Mouse (Mus musculus) embryonic stem cell, embryonic (primary cell): ENCODE measurements at regions not wholly inside any gene's neighbourhood (a gene's known extent, or its start where the extent isn't known, plus 50 kb on each side); places are given as distances from the start of the nearest gene placed in this dataset.
"Not testable (repeated sequence)": the region's sequence is repeated elsewhere in the genome, so short reads cannot be mapped to it uniquely, and the experiment has no call there.

ENCODE experiments used
- CTCF ChIA-PET, 4 experiments: fragments of 300-600 bp in 2 of 4; fragments of 350-600 bp in 2 of 4; sonication (Branson Sonifier 250); formaldehyde crosslinking; loops; one replicate each; lab custom pipeline; 2022; ENCODE audit warnings: inconsistent platforms in 2 of 4; lab: Charles Lee
- POLR2A ChIA-PET, 4 experiments: fragments of 300-600 bp in 2 of 4; fragments of 350-600 bp in 2 of 4; sonication (Branson Sonifier 250); formaldehyde crosslinking; loops; one replicate each; lab custom pipeline; 2022; ENCODE audit warnings: antibody characterized with exemption in 4 of 4, inconsistent platforms in 1 of 4; lab: Charles Lee

- CTCF ChIA-PET: no interaction called here
- POLR2A ChIA-PET: interaction anchor here in 1 of 4 experiments (0.6 kb wide), 1 partner anchor 248 kb away, joined by 4 read pairs; no protein-coding TSS in a partner anchor
Observed at GRCm38 (mm10) chr8:81286280-81287034, 55.9 kb upstream of the Inpp4b start.

DNA sequence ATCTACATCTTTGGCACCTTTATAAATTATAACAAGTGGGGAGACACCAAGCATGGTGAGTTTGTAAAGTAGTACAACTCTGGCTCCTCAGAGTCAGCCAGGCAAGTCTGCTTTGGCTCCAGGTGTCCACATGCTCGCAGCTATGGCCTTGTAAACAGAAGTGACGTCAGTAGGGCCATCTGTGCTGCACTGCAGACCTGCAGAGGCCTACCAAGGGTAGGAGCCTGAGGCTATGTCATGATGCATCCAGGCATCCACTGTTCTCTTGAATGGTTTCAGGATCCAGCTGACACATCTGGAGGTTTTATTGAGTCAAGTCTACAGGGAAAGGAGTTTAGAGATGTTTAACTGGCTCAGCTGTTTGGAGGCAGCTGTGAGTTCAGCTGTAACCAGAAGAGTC is 82.3 kb upstream of the Inpp4b start:
- CTCF ChIA-PET: no interaction called here
- POLR2A ChIA-PET: no interaction called here

DNA sequence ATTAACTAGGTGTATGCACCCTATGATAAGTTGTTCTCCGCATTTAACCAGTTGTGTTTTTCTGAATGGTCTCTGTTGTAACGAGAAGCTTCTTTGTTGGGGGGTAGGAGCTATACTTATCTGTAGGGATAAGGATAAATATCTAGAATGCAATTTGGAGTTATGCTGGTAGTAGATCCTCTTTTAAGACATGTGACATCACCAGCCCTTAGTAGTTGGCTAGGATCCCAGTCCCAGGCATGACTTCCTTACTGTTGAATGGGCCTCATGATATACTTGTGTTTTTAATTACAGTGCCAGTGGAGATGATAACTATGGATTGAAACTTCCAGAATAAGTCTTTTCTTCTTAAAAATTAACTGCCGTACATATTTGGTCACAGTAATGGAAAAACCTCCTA is 118.5 kb upstream of the Inpp4b start:
- ChIA-PET CTCF (no interaction called here), POLR2A (no interaction called here)

DNA sequence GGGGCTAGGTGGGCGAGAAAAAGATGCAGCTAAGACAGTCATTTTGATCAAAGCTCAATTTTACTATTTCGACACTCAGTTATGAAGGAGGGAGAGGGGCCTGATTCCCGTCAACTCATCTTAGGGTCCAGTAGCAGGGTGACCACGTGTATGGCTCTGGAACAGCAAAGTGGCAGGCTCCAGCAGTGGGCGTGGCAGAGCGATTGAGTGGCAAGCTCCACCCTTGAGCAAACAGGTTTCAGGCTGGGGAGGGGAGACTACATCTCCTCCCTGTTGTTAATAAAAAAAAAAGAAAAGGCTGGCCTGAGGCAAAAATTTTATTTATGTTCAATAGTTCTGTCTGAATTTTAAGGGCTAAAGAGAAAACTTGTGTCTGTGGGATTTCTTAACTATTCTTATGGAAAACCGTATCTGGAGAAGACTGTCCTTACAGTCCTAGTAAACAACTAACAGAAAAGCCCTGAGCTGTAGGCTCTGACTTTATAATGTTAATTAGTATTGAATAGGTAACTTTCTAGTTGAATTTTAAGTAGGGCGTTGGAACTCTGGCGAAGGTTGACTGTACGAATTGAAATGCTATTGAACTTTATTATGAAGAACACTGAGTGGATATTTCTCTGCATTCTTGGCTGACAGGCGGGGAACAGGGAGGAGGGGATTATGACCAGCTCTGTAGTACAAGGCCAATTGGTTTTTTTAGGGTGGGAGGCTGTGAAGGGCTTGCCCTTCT is 155.1 kb upstream of the Inpp4b start:
- CTCF ChIA-PET: not testable (repeated sequence)
- POLR2A ChIA-PET: interaction anchor here in 1 of 4 experiments (1.0 kb wide), 2 partner anchors 19 to 20 kb away, joined by 3 read pairs; no protein-coding TSS in a partner anchor

DNA sequence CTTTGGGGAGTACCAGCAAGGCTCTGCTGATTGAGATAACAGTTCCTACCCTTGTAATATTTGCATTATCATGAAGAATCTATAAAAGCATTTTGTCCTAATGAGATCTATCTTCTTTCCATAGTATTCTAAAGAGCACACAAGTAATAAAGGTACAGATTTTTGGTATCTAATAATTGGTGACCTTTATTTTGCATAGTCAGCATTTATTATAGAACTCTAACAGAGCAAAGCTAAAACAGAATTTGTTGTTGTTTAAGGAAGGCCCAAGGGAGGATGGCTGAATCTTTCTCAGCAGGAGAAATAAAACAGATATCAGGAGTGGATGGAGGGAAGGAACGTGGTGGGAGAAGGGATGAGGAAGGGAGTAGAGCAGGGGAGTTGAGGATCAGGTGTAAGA is 160.8 kb upstream of the Usp38 start:
- CTCF ChIA-PET: no interaction called here
- POLR2A ChIA-PET: no interaction called here

GRCm38 (mm10) chr8:81147239-81147638 is 132.5 kb upstream of the Usp38 start:
- CTCF ChIA-PET: no interaction called here
- POLR2A ChIA-PET: no interaction called here

- POLR2A ChIA-PET: interaction anchor here in 1 of 4 experiments (0.7 kb wide), 1 partner anchor 108 kb away, joined by 3 read pairs; no protein-coding TSS in a partner anchor
Observed at GRCm38 (mm10) chr8:81106763-81107509, 92.2 kb upstream of the Usp38 start.

DNA sequence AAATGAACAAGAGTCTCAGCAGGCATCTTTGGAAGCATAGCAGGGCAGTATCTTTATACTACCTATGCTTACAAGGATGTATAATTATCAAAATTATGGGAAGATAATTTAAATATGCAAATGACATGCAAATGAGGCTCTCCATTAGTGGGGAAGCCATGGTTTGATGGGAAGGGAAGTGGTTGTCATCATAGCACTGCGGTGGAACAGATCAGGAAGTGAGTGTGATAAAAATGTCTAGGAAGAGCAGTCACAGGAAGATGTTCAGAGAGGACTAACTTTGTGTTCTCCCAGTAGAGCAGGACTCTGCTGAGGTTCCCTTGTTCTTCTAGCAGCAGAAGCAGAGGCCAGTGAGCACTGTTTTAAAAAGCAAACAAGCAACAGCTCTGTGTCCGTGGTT is 84.2 kb upstream of the Usp38 start:
- ChIA-PET CTCF (no interaction called here), POLR2A (interaction anchor here in 1 of 4 experiments (1.6 kb wide), 1 partner anchor 84 kb away, joined by 5 read pairs; the partner anchor contains the start of gene Usp38)

More at GRCm38 (mm10) chr8:81106763-81107509, 92.2 kb upstream of the Usp38 start:
- CTCF ChIA-PET: interaction anchor here in 1 of 4 experiments (0.7 kb wide), 1 partner anchor 1011 kb away, joined by 3 read pairs; no protein-coding TSS in a partner anchor

- ChIA-PET POLR2A (no interaction called here), CTCF (no interaction called here)
Observed at GRCm38 (mm10) chr8:81097076-81097819, 82.5 kb upstream of the Usp38 start.

GRCm38 (mm10) chr8:81095237-81095636 is 80.5 kb upstream of the Usp38 start:
- ChIA-PET CTCF (no interaction called here), POLR2A (interaction anchor here in 3 of 4 experiments (0.6 to 1.1 kb wide), 4 partner anchors 80 to 228 kb away, joined by 3 to 6 read pairs (median 4); partner anchors contain the start of gene Usp38 (in 1 of the 3))

- CTCF ChIA-PET: no interaction called here
- POLR2A ChIA-PET: interaction anchor here in 2 of 4 experiments (0.6 to 2.0 kb wide), 2 partner anchors 66 to 1879 kb away, joined by 5 to 9 read pairs; partner anchors contain the start of gene Usp38 (in 1 of the 2)
Observed at GRCm38 (mm10) chr8:81080865-81081637, 66.3 kb upstream of the Usp38 start.

DNA sequence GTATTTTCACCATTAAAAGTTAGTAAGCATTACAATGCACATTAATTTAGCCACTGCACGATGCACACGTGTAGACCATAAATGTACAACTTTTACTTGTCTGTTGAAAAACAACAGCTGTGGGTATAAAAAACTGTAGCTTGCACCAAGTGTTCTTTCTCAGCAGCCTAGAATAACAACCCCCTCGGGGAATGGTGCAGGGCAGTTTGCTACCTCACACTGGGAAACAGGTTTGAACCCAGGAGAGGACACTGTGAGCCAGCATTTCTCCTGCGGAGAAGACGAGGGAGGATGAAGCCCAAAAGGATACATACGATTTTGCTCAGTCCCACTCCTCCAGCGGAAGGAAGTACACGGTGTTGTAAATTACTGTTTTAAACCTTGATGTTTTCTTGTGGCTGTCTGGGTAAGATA is 65.2 kb upstream of the Usp38 start:
- CTCF ChIA-PET: no interaction called here
- POLR2A ChIA-PET: no interaction called here

DNA sequence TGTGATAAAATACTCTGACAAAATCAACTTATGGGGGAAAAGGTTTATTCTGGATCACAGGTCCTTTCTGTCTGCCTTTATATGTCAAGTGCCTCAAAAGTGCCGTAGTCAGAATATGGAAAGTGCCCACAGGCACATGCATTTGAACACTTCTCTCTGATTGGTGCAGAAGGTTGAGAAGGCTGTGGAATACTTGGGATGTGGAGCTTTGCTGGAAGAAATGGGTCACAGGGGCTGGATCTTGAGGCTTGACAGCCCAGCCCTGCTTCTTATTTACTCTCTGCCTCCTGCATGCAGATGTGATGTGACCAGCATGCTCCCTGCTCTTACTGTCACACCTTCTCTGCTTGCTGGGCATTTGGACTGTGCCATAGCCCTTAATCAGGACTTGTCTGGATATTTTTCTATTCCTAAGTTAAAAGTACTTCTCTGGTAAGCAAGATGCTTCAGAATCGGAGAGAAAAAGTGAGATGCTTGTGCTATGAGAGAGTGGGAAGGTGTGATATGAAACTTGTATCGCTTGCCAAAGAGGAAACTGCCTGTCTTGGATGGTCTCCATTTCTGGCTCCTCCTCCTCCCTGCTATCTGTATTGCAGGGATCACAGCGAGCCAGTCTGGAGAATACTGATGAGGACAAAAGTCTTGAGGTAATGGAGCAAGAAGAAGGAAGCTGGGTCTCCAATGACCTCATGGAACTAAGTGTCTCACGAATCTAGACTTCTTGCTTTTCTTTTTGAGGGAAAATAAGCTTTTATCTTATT is 54.5 kb upstream of the Usp38 start:
- ChIA-PET POLR2A (no interaction called here), CTCF (interaction anchor here in 1 of 4 experiments (0.6 kb wide), 1 partner anchor 535 kb away, joined by 3 read pairs; no protein-coding TSS in a partner anchor)

GRCm38 (mm10) chr8:81068519-81068918 is 53.8 kb upstream of the Usp38 start:
- POLR2A ChIA-PET: no interaction called here
- CTCF ChIA-PET: no interaction called here

DNA sequence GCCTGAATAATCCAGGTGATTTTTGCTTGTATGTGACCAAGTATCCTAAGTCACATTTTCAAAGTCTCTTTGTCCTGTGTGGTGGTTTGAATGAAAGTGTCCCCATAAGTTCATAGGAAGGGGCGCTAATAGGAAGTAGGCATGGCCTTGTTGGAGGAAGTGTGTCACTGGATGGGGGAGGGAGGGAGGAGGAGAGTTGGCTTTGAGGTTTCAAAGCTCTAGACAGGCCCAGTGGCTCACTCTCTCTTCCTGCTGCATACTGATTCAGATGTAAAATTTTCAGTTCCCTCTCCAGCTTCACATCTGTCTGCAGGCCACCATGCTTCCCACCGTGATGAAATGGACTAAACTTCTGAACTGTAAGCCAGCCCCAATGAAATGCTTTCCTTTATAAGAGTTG is 52.0 kb upstream of the Usp38 start:
- ChIA-PET CTCF (no interaction called here), POLR2A (no interaction called here)
